Mouse (Mus musculus): Measurements from ENCODE around the gene Dnttip2. TPM values are rescaled to one million over a fixed set of nuclear protein-coding genes. Genes with fewer than 3 reads are reported as not detected.

Gene Dnttip2
- 27.0 and 30.1 TPM in 2 replicates for polyA plus RNA-seq (2012; rRNA removed)

GRCm38 (mm10) chr3:122274241-122275024 lies at the start of gene Dnttip2:
Gene Dnttip2, plus strand, starts transcription at chr3:122274388.

GRCm38 (mm10) chr3:122245215-122245877 lies 28.8 kb upstream of the Dnttip2 start, which contains the start of gene Gclm:
Gene Gclm, plus strand, starts transcription at chr3:122245557.

GRCm38 (mm10) chr3:122293954-122294850 lies 20.0 kb downstream of the Dnttip2 start, which contains the start of gene Bcar3:
Gene Bcar3, plus strand, starts transcription at chr3:122294136.

Other genes with a start within 250 kb of the Dnttip2 start
- gene Abca4, start 229.9 kb upstream of the Dnttip2 start, polyA plus RNA-seq (2012; rRNA removed), result 2.3 and 4.1 TPM in 2 replicates
- 28.1 and 29.0 TPM in 2 replicates for gene Gclm, start 28.8 kb upstream of the Dnttip2 start, polyA plus RNA-seq (2012; rRNA removed)
- 7.5 TPM in 2 replicates for gene Bcar3, start 19.7 kb downstream of the Dnttip2 start, polyA plus RNA-seq (2012; rRNA removed)

Measured in central nervous system, embryonic 18 days (tissue).